Mouse (Mus musculus) midbrain, postnatal 0 days (tissue): ENCODE measurements at regions not wholly inside any gene's neighbourhood (a gene's known extent, or its start where the extent isn't known, plus 50 kb on each side); places are given as distances from the start of the nearest gene placed in this dataset.

Experiments used
- ATAC-seq: fragments of 200-750 bp; cut with Nextera tagmentation; 2 replicates; pipeline ENCODE4 v1.8.0; 2017; ENCODE audit warnings: moderate number of reproducible peaks, mild to moderate bottlenecking, moderate TSS enrichment, moderate library complexity; ENCODE audit not compliant: low FRiP score
- DNase-seq: peaks from one replicate; pipeline ENCODE4 v3.0.0-alpha.2; 2015; ENCODE audit warnings: low spot score
- H3K27ac ChIP-seq: fragments of 300-500 bp; sonication (generic); 2 replicates; pipeline ENCODE4 v1.5.1; 2014; ENCODE audit warnings: low read depth, mild to moderate bottlenecking, low read length, mixed read lengths
- H3K27me3 ChIP-seq: fragments of 300-500 bp; sonication (generic); 2 replicates; pipeline ENCODE4 v1.6.1; 2014; ENCODE audit warnings: low read length, control low read depth, mixed read lengths; ENCODE audit not compliant: insufficient read depth
- H3K36me3 ChIP-seq: fragments of 300-500 bp; sonication (generic); 2 replicates; pipeline ENCODE4 v1.6.1; 2014; ENCODE audit warnings: low read length, control low read depth, mixed read lengths; ENCODE audit not compliant: insufficient read depth
- H3K4me1 ChIP-seq: fragments of 300-500 bp; sonication (generic); 2 replicates; pipeline ENCODE4 v1.6.1; 2014; ENCODE audit warnings: mild to moderate bottlenecking, control low read depth, antibody characterized with exemption, low read length, mixed read lengths; ENCODE audit not compliant: insufficient read depth
- H3K4me2 ChIP-seq: fragments of 300-500 bp; sonication (generic); 2 replicates; pipeline ENCODE4 v1.6.1; 2014; ENCODE audit warnings: low read depth, mild to moderate bottlenecking, low read length, mixed read lengths; ENCODE audit not compliant: poor library complexity, severe bottlenecking
- H3K4me3 ChIP-seq: fragments of 300-500 bp; sonication (generic); 2 replicates; pipeline ENCODE4 v1.5.1; 2014; ENCODE audit warnings: low read depth, mild to moderate bottlenecking, low read length, moderate library complexity
- H3K9ac ChIP-seq: fragments of 300-500 bp; sonication (generic); replicated peaks from 2 replicates; pipeline ENCODE4 v1.6.1; 2014; ENCODE audit warnings: mild to moderate bottlenecking, low read length, moderate library complexity, mixed read lengths; ENCODE audit not compliant: poor library complexity, severe bottlenecking
- H3K9me3 ChIP-seq: fragments of 300-500 bp; sonication (generic); 2 replicates; pipeline ENCODE4 v1.6.1; 2016; ENCODE audit warnings: low read length, control low read depth
- CTCF ChIP-seq: IDR thresholded peaks from 2 replicates; pipeline ENCODE4 v1.5.1; 2016; ENCODE audit warnings: antibody characterized with exemption, mild to moderate bottlenecking
- WGBS: fragments of 180-500 bp; shearing (Covaris S2); extraction: QIAGEN DNeasy Blood & Tissue Kit; methylation state at CpG from one replicate; pipeline ENCODE4 v1.1.7; 2014; 5-methylcytosine and 5-hydroxymethylcytosine counted together

GRCm38 (mm10) chr5:42448644-42449043 lies 380.9 kb downstream of the Gm16223 start:
- WGBS: 82% methylated on average over 2 of the region's 2 CpGs
- Histone ChIP-seq H3K27me3 (no peaks in the 10 kb centered on the region), H3K36me3 (no peaks in the 10 kb centered on the region), H3K9me3 (no peaks in the 10 kb centered on the region), H3K4me1 (no peaks in the 10 kb centered on the region), H3K4me2 (no peak overlapping the region), H3K27ac (no peak overlapping the region), H3K4me3 (no peak overlapping the region), H3K9ac (no peak overlapping the region)
- ATAC-seq: no peak
- TF ChIP-seq CTCF: no peak
- no peak for DNase-seq

GRCm38 (mm10) chr5:42449581-42449980 lies 381.8 kb downstream of the Gm16223 start:
- ATAC-seq: no peak
- no peak overlapping the region for H3K27ac ChIP-seq
- H3K9me3 ChIP-seq: no peaks in the 10 kb centered on the region
- H3K9ac ChIP-seq: no peak overlapping the region
- H3K4me1 ChIP-seq: no peaks in the 10 kb centered on the region
- WGBS: 77% methylated on average over 2 of the region's 2 CpGs
- no peak overlapping the region for H3K4me2 ChIP-seq
- DNase-seq: peak; percentile 17
- H3K4me3 ChIP-seq: no peak overlapping the region
- TF ChIP-seq CTCF: no peak
- H3K27me3 ChIP-seq: no peaks in the 10 kb centered on the region
- no peaks in the 10 kb centered on the region for H3K36me3 ChIP-seq

- Histone ChIP-seq H3K4me1 (no peaks in the 10 kb centered on the region), H3K27ac (no peak overlapping the region), H3K4me2 (no peak overlapping the region), H3K4me3 (no peak overlapping the region), H3K27me3 (no peaks in the 10 kb centered on the region), H3K36me3 (no peaks in the 10 kb centered on the region), H3K9me3 (no peaks in the 10 kb centered on the region), H3K9ac (no peak overlapping the region)
- 79% methylated on average over 3 of the region's 3 CpGs for WGBS
- TF ChIP-seq CTCF: no peak
- ATAC-seq: no peak
- DNase-seq: no peak
Observed at GRCm38 (mm10) chr5:42453707-42454106, 385.9 kb downstream of the Gm16223 start.

- Histone ChIP-seq H3K4me3 (no peak overlapping the region), H3K4me2 (no peak overlapping the region), H3K27ac (no peak overlapping the region), H3K9ac (no peak overlapping the region), H3K36me3 (no peaks in the 10 kb centered on the region), H3K4me1 (no peaks in the 10 kb centered on the region), H3K9me3 (no peaks in the 10 kb centered on the region), H3K27me3 (no peaks in the 10 kb centered on the region)
- 52% methylated on average over 1 of the region's 1 CpGs for WGBS
- no peak for TF ChIP-seq CTCF
- DNase-seq: no peak
- no peak for ATAC-seq
Observed at GRCm38 (mm10) chr5:42461195-42461594, 393.4 kb downstream of the Gm16223 start.

- H3K9ac ChIP-seq: no peak overlapping the region
- H3K9me3 ChIP-seq: no peaks in the 10 kb centered on the region
- H3K36me3 ChIP-seq: no peaks in the 10 kb centered on the region
- H3K27ac ChIP-seq: no peak overlapping the region
- TF ChIP-seq CTCF: no peak
- H3K4me3 ChIP-seq: no peak overlapping the region
- no peaks in the 10 kb centered on the region for H3K27me3 ChIP-seq
- ATAC-seq: no peak
- DNase-seq: peak; percentile 69
- H3K4me1 ChIP-seq: no peaks in the 10 kb centered on the region
- H3K4me2 ChIP-seq: no peak overlapping the region
Observed at GRCm38 (mm10) chr5:42464814-42465213, 397.1 kb downstream of the Gm16223 start.

- Histone ChIP-seq H3K4me3 (no peak overlapping the region), H3K9me3 (no peaks in the 10 kb centered on the region), H3K4me1 (no peaks in the 10 kb centered on the region), H3K27ac (no peak overlapping the region), H3K36me3 (no peaks in the 10 kb centered on the region), H3K27me3 (no peaks in the 10 kb centered on the region), H3K4me2 (no peak overlapping the region), H3K9ac (no peak overlapping the region)
- no peak for TF ChIP-seq CTCF
- no peak for DNase-seq
- ATAC-seq: no peak
- 89% methylated on average over 4 of the region's 4 CpGs for WGBS
Observed at GRCm38 (mm10) chr5:42473493-42473892, 405.7 kb downstream of the Gm16223 start.
